Mouse (Mus musculus) adrenal gland, postnatal 4 days (tissue): ENCODE data around the gene Ctdnep1. TPM values are rescaled to one million over a fixed set of nuclear protein-coding genes. Genes with fewer than 3 reads are reported as not detected.
A peak's percentile ranks its signal among the peaks of the same experiment; 100 is the strongest.

Experiments used
- DNase-seq, 2 experiments: peaks; one replicate each; pipeline ENCODE4 v3.0.0; 2021 to 2022; ENCODE audit warnings: low spot score in 2 of 2, mixed read lengths in 2 of 2
- microRNA-seq: library from miRNA; unstranded; fragments of <30 nt; microRNA quantifications from one replicate; pipeline ENCODE4 v1.2.0, GENCODE M21; 2021
- total RNA-seq, 2 experiments: library from RNA; stranded (reverse); gene quantifications; 2 replicates each; pipeline ENCODE4 v1.2.3; 2021

Ctdnep1 gene
- total RNA-seq, 2 experiments from 2014 or later, result 119 to 130 TPM

GRCm38 (mm10) chr11:70026689-70027088 lies 45.7 kb downstream of the Ctdnep1 start:
- DNase-seq, result no peak

- DNase-seq, result no peak
Observed at GRCm38 (mm10) chr11:70027397-70027796, 46.4 kb downstream of the Ctdnep1 start.

GRCm38 (mm10) chr11:70028401-70029129 lies 47.6 kb downstream of the Ctdnep1 start:
- no peak for DNase-seq

- DNase-seq, result peak in 1 of 2 experiments; percentile 37
Observed at GRCm38 (mm10) chr11:70029130-70029801, 48.3 kb downstream of the Ctdnep1 start.

- DNase-seq, result no peak
Observed at GRCm38 (mm10) chr11:70029829-70030550, 49.0 kb downstream of the Ctdnep1 start.

- no peak for DNase-seq
Observed at GRCm38 (mm10) chr11:70030651-70031320, 49.8 kb downstream of the Ctdnep1 start.

- no peak for DNase-seq
Observed at GRCm38 (mm10) chr11:70031321-70031670, 50.3 kb downstream of the Ctdnep1 start.

GRCm38 (mm10) chr11:70038174-70038573 lies 57.2 kb downstream of the Ctdnep1 start:
- no peak for DNase-seq

- DNase-seq, result no peak
Observed at GRCm38 (mm10) chr11:70039631-70040030, 58.7 kb downstream of the Ctdnep1 start.

- DNase-seq, result no peak
Observed at GRCm38 (mm10) chr11:70040184-70040583, 59.2 kb downstream of the Ctdnep1 start.

Small RNAs within 50 kb of the gene (microRNA-seq; reads per million reads assigned to microRNA genes)
- gene Gm44349 (not detected), gene Mir324 (2,413 reads per million, percentile 86 among the genes with 10 or more reads in this experiment)

Other genes starting within 250 kb of the Ctdnep1 start
- 100 to 1,000 TPM in 1 of 2 experiments, 10 to 100 TPM in 1; 92.4 to 108 TPM for gene Polr2a, start 222.5 kb upstream of the Ctdnep1 start, total RNA-seq
- gene Slc35g3, start 219.2 kb upstream of the Ctdnep1 start, total RNA-seq, result not detected
- 10 to 100 TPM; 48.5 to 58.3 TPM for gene Zbtb4, start 215.2 kb upstream of the Ctdnep1 start, total RNA-seq
- gene Chrnb1, start 185.2 kb upstream of the Ctdnep1 start, total RNA-seq, result 1 to 10 TPM; 3.6 to 4.0 TPM
- 1 to 10 TPM; 3.4 to 4.8 TPM for gene Fgf11, start 179.3 kb upstream of the Ctdnep1 start, total RNA-seq
- gene Tmem102, start 175.5 kb upstream of the Ctdnep1 start, total RNA-seq, result 1 to 10 TPM in 1 of 2 experiments, under 1 TPM in 1; 0.76 to 1.4 TPM
- gene Gm39566, start 165.9 kb upstream of the Ctdnep1 start, total RNA-seq, result not detected
- gene Spem2, start 162.7 kb upstream of the Ctdnep1 start, total RNA-seq, result not detected
- gene Spem1, start 159.0 kb upstream of the Ctdnep1 start, total RNA-seq, result not detected
- gene Nlgn2, start 143.4 kb upstream of the Ctdnep1 start, total RNA-seq, result 10 to 100 TPM; 33.6 to 35.2 TPM
- 100 to 1,000 TPM; 141 to 143 TPM for gene Tmem256, start 142.6 kb upstream of the Ctdnep1 start, total RNA-seq
- 10 to 100 TPM; 76.6 to 77.9 TPM for gene Plscr3, start 134.8 kb upstream of the Ctdnep1 start, total RNA-seq
- 1 to 10 TPM in 1 of 2 experiments, under 1 TPM in 1; 0.17 to 1.7 TPM for gene Tnk1, start 122.4 kb upstream of the Ctdnep1 start, total RNA-seq
- gene Tmem95, start 103.1 kb upstream of the Ctdnep1 start, total RNA-seq, result not detected
- 1 to 10 TPM; 3.4 to 4.1 TPM for gene Kctd11, start 99.8 kb upstream of the Ctdnep1 start, total RNA-seq
- gene Acap1, start 85.6 kb upstream of the Ctdnep1 start, total RNA-seq, result 1 to 10 TPM; 1.4 to 1.7 TPM
- 1 to 10 TPM; 4.8 to 5.6 TPM for gene 2810408A11Rik, start 80.2 kb upstream of the Ctdnep1 start, total RNA-seq
- 10 to 100 TPM; 45.9 to 53.3 TPM for gene Neurl4, start 80.1 kb upstream of the Ctdnep1 start, total RNA-seq
- 10 to 100 TPM; 60.0 to 67.0 TPM for gene Gps2, start 67.3 kb upstream of the Ctdnep1 start, total RNA-seq
- gene Eif5a, start 59.2 kb upstream of the Ctdnep1 start, total RNA-seq, result 100 to 1,000 TPM; 598 to 600 TPM
- 10 to 100 TPM in 1 of 2 experiments, 1 to 10 TPM in 1; 9.7 to 20.6 TPM for gene Ybx2, start 45.4 kb upstream of the Ctdnep1 start, total RNA-seq
- gene Slc2a4, start 33.0 kb upstream of the Ctdnep1 start, total RNA-seq, result 10 to 100 TPM; 23.6 to 24.8 TPM
- 10 to 100 TPM in 1 of 2 experiments, 1 to 10 TPM in 1; 3.1 to 17.3 TPM for gene Cldn7, start 16.4 kb upstream of the Ctdnep1 start, total RNA-seq
- gene Elp5, start 1.4 kb downstream of the Ctdnep1 start, total RNA-seq, result 10 to 100 TPM; 65.5 to 70.9 TPM
- 100 to 1,000 TPM; 294 to 311 TPM for gene Gabarap, start 10.0 kb downstream of the Ctdnep1 start, total RNA-seq
- 10 to 100 TPM; 51.4 to 53.4 TPM for gene Phf23, start 14.6 kb downstream of the Ctdnep1 start, total RNA-seq
- 10 to 100 TPM; 35.5 to 38.2 TPM for gene Dvl2, start 19.4 kb downstream of the Ctdnep1 start, total RNA-seq
- 100 to 1,000 TPM; 295 to 378 TPM for gene Acadvl, start 34.3 kb downstream of the Ctdnep1 start, total RNA-seq
- gene Dlg4, start 35.8 kb downstream of the Ctdnep1 start, total RNA-seq, result 10 to 100 TPM; 63.0 to 64.4 TPM
- gene Asgr1, start 72.9 kb downstream of the Ctdnep1 start, total RNA-seq, result 10 to 100 TPM in 1 of 2 experiments, 1 to 10 TPM in 1; 1.7 to 33.7 TPM
- 10 to 100 TPM in 1 of 2 experiments, 1 to 10 TPM in 1; 1.8 to 14.6 TPM for gene Asgr2, start 111.5 kb downstream of the Ctdnep1 start, total RNA-seq
- 1 to 10 TPM in 1 of 2 experiments, under 1 TPM in 1; 0.90 to 1.7 TPM for gene Mgl2, start 149.2 kb downstream of the Ctdnep1 start, total RNA-seq
- gene Clec10a, start 175.0 kb downstream of the Ctdnep1 start, total RNA-seq, result 1 to 10 TPM; 2.1 to 3.5 TPM
- gene Slc16a11, start 231.6 kb downstream of the Ctdnep1 start, total RNA-seq, result 1 to 10 TPM in 1 of 2 experiments, under 1 TPM in 1; 0.71 to 2.9 TPM
- gene Slc16a13, start 239.9 kb downstream of the Ctdnep1 start, total RNA-seq, result 10 to 100 TPM in 1 of 2 experiments, 1 to 10 TPM in 1; 6.2 to 10.9 TPM
- gene Bcl6b, start 248.6 kb downstream of the Ctdnep1 start, total RNA-seq, result 10 to 100 TPM; 23.8 to 33.4 TPM